10 mouse cellular contexts compared by ENCODE assay signal in genomic region chr13:112810751-112811150, GRCm38 (mm10). TPM values are rescaled to one million over a fixed set of nuclear protein-coding genes. Genes with fewer than 3 reads are reported as not detected.
DNase-seq lines count a peak whose midpoint lies in the region; ATAC-seq lines count a peak whose summit lies in the region.
"Had no signal": no experiment of that assay in that cellular context is flagged by ENCODE, and none has a peak within 500 bp of the region (broad histone marks: within the 10 kb centered on the region; RNA-seq: fewer than 3 reads in every experiment).

No protein-coding gene starts in this region.

- H3K36me3 ChIP-seq in heart, embryonic 11.5 days (ENCODE audit: control insufficient read depth, insufficient read depth, low read length) = peaks cover 9% of the 10 kb centered on the region; the same call in 1 of the 2 replicates
- H3K36me3 ChIP-seq in lung, embryonic 16.5 days (ENCODE audit: control insufficient read depth, insufficient read depth, low read length) = peaks cover 17% of the 10 kb centered on the region
- peaks cover 5% of the 10 kb centered on the region for H3K36me3 ChIP-seq in stomach, embryonic 16.5 days (ENCODE audit: control insufficient read depth, insufficient read depth, low read length)

- WGBS in heart, embryonic 11.5 days (ENCODE audit: insufficient replicate concordance) = 43% methylated on average over 9 of the region's 9 CpGs
- WGBS in lung, embryonic 16.5 days = 39% methylated on average over 9 of the region's 9 CpGs
- 58% methylated on average over 9 of the region's 9 CpGs for WGBS in stomach, embryonic 16.5 days

- H3K4me3 ChIP-seq in heart, embryonic 11.5 days (ENCODE audit: low read depth, low read length) = no peak overlapping the region
- no peak overlapping the region for H3K4me3 ChIP-seq in lung, embryonic 16.5 days (ENCODE audit: low read length)
- no peak overlapping the region for H3K4me3 ChIP-seq in stomach, embryonic 16.5 days (replicated peaks; ENCODE audit: low read length)
- H3K4me3 ChIP-seq: erythroblast, embryonic 14.5 days had no signal

- ATAC-seq in heart, embryonic 11.5 days (replicated peaks; ENCODE audit: insufficient number of reproducible peaks, low FRiP score, low TSS enrichment) = 0 out of 2 replicates have a peak, but pooled peaks have one; percentile 52
- peak; percentile 64 for ATAC-seq in lung, embryonic 16.5 days (ENCODE audit: low read depth)
- ATAC-seq in stomach, embryonic 16.5 days (ENCODE audit: insufficient read depth, low FRiP score) = no peak

- 0 out of 2 replicates have a peak, but pooled peaks cover 3% of the 10 kb centered on the region for H3K4me1 ChIP-seq in heart, embryonic 11.5 days (ENCODE audit: control insufficient read depth, insufficient read depth, low read length)
- H3K4me1 ChIP-seq in lung, embryonic 16.5 days (replicated peaks; ENCODE audit: control insufficient read depth, insufficient read depth, low read length) = peaks cover 7% of the 10 kb centered on the region
- H3K4me1 ChIP-seq in stomach, embryonic 16.5 days (ENCODE audit: control insufficient read depth, insufficient read depth, low read length) = peaks cover 9% of the 10 kb centered on the region; the same call in 1 of the 2 replicates

- no peaks in the 10 kb centered on the region for H3K27me3 ChIP-seq in heart, embryonic 11.5 days (ENCODE audit: control insufficient read depth, insufficient read depth, low read length)
- H3K27me3 ChIP-seq in lung, embryonic 16.5 days (ENCODE audit: control insufficient read depth, insufficient read depth, low read depth, low read length) = no peaks in the 10 kb centered on the region
- no peaks in the 10 kb centered on the region for H3K27me3 ChIP-seq in stomach, embryonic 16.5 days (ENCODE audit: control insufficient read depth, insufficient read depth, low read length)

- H3K9me3 ChIP-seq in heart, embryonic 11.5 days (replicated peaks; ENCODE audit: control insufficient read depth, low read length) = no peaks in the 10 kb centered on the region
- 0 out of 2 replicates have a peak, but pooled peaks cover 2% of the 10 kb centered on the region for H3K9me3 ChIP-seq in lung, embryonic 16.5 days (ENCODE audit: control insufficient read depth, low read length)
- H3K9me3 ChIP-seq in stomach, embryonic 16.5 days (replicated peaks; ENCODE audit: control insufficient read depth, low read length) = no peaks in the 10 kb centered on the region

- no peak overlapping the region for H3K27ac ChIP-seq in heart, embryonic 11.5 days (ENCODE audit: low read depth, low read length)
- H3K27ac ChIP-seq in lung, embryonic 16.5 days (ENCODE audit: low read length) = no peak overlapping the region
- no peak overlapping the region for H3K27ac ChIP-seq in stomach, embryonic 16.5 days (ENCODE audit: low read length)

- no peak overlapping the region for H3K4me2 ChIP-seq in heart, embryonic 11.5 days
- H3K4me2 ChIP-seq in lung, embryonic 16.5 days (ENCODE audit: low read depth, low read length) = no peak overlapping the region
- H3K4me2 ChIP-seq in stomach, embryonic 16.5 days (ENCODE audit: low read depth, low read length) = no peak overlapping the region

- H3K9ac ChIP-seq in heart, embryonic 11.5 days (ENCODE audit: low read depth, low read length) = no peak overlapping the region
- no peak overlapping the region for H3K9ac ChIP-seq in lung, embryonic 16.5 days (ENCODE audit: low read length)
- 0 out of 2 replicates have a peak overlapping the region, but pooled peaks have one; percentile 16 for H3K9ac ChIP-seq in stomach, embryonic 16.5 days (ENCODE audit: low read length)

- DNase-seq in heart, adult 8-10 months (ENCODE audit: low spot score) = no peak
- DNase-seq in lung, postnatal 25 days (ENCODE audit: low spot score) = no peak
- peak; percentile 73 for DNase-seq in fibroblast of lung, adult 2 months (ENCODE audit: low read depth)
- no peak for DNase-seq in spleen, postnatal 10 days (ENCODE audit: low spot score in 2 of 2)
- no peak for DNase-seq in layer of hippocampus, postnatal 25 days (ENCODE audit: extremely low spot score in 1 of 2, low spot score in 1 of 2)
- DNase-seq: midbrain, embryonic 14.5 days had no signal

RNA-seq across cellular contexts. Expression of gene Plpp1, which starts 10.2 kb away (rescaled TPM):
- 37.3 and 41.7 TPM in 2 replicates for polyA plus RNA-seq in heart, embryonic 11.5 days (2014; fragmentation: Nextera tagmentation; extraction: Ambion mirVana)
- total RNA-seq in heart, adult 8-10 months (2022) = 10 to 100 TPM; 36.4 to 44.4 (median 39.3) TPM
- polyA plus RNA-seq in lung, embryonic 16.5 days (2015; fragmentation: Nextera tagmentation; extraction: Ambion mirVana) = 81.5 and 90.8 TPM in 2 replicates
- polyA plus RNA-seq in stomach, embryonic 16.5 days (2015; fragmentation: Nextera tagmentation; extraction: Ambion mirVana) = 117 and 120 TPM in 2 replicates
- 10 to 100 TPM; 30.9 to 33.1 TPM for total RNA-seq in layer of hippocampus, postnatal 25 days (2021)
